ENCODE assay signal across 26 mouse cellular contexts in genomic region chr1:184497007-184497406, GRCm38 (mm10).
"Had no signal": no experiment of that assay in that cellular context is flagged by ENCODE, and none has a peak within 500 bp of the region (broad histone marks: within the 10 kb centered on the region; RNA-seq: fewer than 3 reads in every experiment).

No protein-coding gene starts in this region.

- H3K27ac ChIP-seq: gastrocnemius, adult 2 months; heart, embryonic 10.5 days; hindbrain, embryonic 10.5 days; hindbrain, embryonic 12.5 days; hindbrain, embryonic 14.5 days; intestine, embryonic 15.5 days; layer of hippocampus, adult 2 months; left cerebral cortex, adult 2 months; limb, embryonic 13.5 days; liver, embryonic 13.5 days had no signal

- H3K9ac ChIP-seq: heart, embryonic 12.5 days; hindbrain, embryonic 12.5 days; hindbrain, embryonic 14.5 days; intestine, embryonic 15.5 days; limb, embryonic 13.5 days; liver, embryonic 13.5 days had no signal

- H3K36me3 ChIP-seq: heart, embryonic 10.5 days; heart, embryonic 12.5 days; hindbrain, embryonic 10.5 days; hindbrain, embryonic 12.5 days; intestine, embryonic 15.5 days; limb, embryonic 13.5 days; liver, embryonic 13.5 days had no signal

- DNase-seq: gastrocnemius, adult 2 months; gastrocnemius, postnatal 10 days; gastrocnemius, postnatal 25 days; heart, adult 18-20 months; heart, postnatal 10 days; heart, postnatal 4 days; kidney, adult 18-20 months; kidney, adult 8-10 months; kidney, postnatal 10 days; kidney, postnatal 25 days; kidney, postnatal 4 days; liver; liver, embryonic 13.5 days had no signal

- H3K9me3 ChIP-seq: heart, embryonic 10.5 days; hindbrain, embryonic 12.5 days; intestine, embryonic 15.5 days; limb, embryonic 13.5 days; liver, embryonic 13.5 days had no signal

- H3K4me1 ChIP-seq: heart, embryonic 10.5 days; heart, embryonic 12.5 days; hindbrain, embryonic 10.5 days; hindbrain, embryonic 12.5 days; limb, embryonic 13.5 days; liver, embryonic 13.5 days had no signal

- H3K4me3 ChIP-seq: gastrocnemius, adult 2 months; heart, embryonic 10.5 days; heart, embryonic 12.5 days; hindbrain, embryonic 10.5 days; hindbrain, embryonic 12.5 days; intestine, embryonic 15.5 days; layer of hippocampus, adult 2 months; left cerebral cortex, adult 2 months; limb, embryonic 13.5 days; liver, embryonic 13.5 days had no signal

- H3K27me3 ChIP-seq: heart, embryonic 12.5 days; hindbrain, embryonic 12.5 days; intestine, embryonic 15.5 days; limb, embryonic 13.5 days; liver, embryonic 13.5 days had no signal

- H3K4me2 ChIP-seq: heart, embryonic 12.5 days; hindbrain, embryonic 12.5 days; hindbrain, embryonic 14.5 days; intestine, embryonic 15.5 days; limb, embryonic 13.5 days; liver, embryonic 11.5 days; liver, embryonic 13.5 days had no signal

- ATAC-seq: hindbrain, embryonic 16.5 days; inflammation-experienced regulatory T-cells, adult 6 months; intestine, embryonic 15.5 days; intestine, postnatal 0 days had no signal
